Mouse (Mus musculus): ENCODE data around the gene Sirt6.
"Not testable (repeated sequence)": the region's sequence is repeated elsewhere in the genome, so short reads cannot be mapped to it uniquely, and the experiment has no call there.

DNA sequence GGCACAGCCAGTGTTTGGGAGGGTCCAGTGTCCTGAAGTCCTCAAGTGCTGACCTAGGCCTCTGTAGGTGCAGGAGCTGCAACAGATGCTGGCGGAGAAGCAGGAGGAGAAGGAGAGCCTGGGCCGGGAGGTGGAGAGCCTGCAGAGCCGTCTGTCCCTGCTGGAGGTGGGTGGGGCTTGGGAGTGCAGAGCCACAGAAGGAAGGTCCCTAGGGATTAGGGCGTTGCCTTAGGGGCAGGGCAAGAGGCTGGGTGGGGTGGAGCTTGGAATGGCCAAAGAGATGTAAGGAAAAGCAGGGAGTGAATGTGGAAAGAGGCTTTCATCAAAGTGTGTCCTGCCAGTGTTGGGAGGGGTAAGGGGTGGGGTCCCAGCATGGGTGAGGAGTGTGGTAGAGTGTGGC is 13.2 kb upstream of the Sirt6 start:
- TF ChIP-seq CTCF (IDR thresholded peaks at IDR 0.05; ENCODE audit: low read depth, low read length); TAL1 (conservative IDR thresholded peaks at IDR 0.05; ENCODE audit: low read depth, low read length): not testable (repeated sequence)

Data from G1E (cell line).